Mouse (Mus musculus): Measurements from ENCODE around the gene Pla2g4f. TPM values are rescaled to one million over a fixed set of nuclear protein-coding genes. Genes with fewer than 3 reads are reported as not detected.

Gene Pla2g4f
- polyA plus RNA-seq, 1 experiment = 0.04 TPM

DNA sequence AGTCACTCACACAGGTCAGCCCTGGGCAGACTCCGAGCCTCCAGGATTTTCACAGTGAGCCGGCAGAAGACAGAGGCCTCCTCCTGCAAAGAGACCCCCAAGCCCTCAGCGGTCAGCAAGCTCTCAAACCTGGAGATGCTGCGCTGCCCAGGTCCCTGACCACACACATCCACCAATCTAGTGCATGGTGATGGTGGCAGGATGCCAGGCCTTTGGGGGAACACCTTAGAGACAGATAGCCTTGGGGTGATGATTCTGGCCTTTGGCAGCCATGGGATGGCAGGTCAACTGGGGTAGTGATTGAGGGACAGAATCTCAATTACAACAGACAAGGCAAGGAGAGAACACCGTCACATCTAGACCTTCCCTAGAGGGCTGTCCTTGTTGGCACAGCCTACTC, 29.9 kb downstream of the Pla2g4f start:
- peaks cover 6% of the 10 kb centered on the region; the same call in 1 of the 2 replicates for H3K4me1 ChIP-seq
- no peaks in the 10 kb centered on the region for H3K9me3 ChIP-seq
- no peak for TF ChIP-seq GATA1 (IDR thresholded peaks at IDR 0.05; ENCODE audit: borderline replicate concordance, low read length)
- TF ChIP-seq FLI1 (IDR thresholded peaks at IDR 0.05; ENCODE audit: low read length) = no peak
- H3K36me3 ChIP-seq (replicated peaks; ENCODE audit: low read length) = no peaks in the 10 kb centered on the region
- no peak overlapping the region for H3K4me3 ChIP-seq (replicated peaks)
- H3K27me3 ChIP-seq (replicated peaks) = peaks cover 61% of the 10 kb centered on the region

DNA sequence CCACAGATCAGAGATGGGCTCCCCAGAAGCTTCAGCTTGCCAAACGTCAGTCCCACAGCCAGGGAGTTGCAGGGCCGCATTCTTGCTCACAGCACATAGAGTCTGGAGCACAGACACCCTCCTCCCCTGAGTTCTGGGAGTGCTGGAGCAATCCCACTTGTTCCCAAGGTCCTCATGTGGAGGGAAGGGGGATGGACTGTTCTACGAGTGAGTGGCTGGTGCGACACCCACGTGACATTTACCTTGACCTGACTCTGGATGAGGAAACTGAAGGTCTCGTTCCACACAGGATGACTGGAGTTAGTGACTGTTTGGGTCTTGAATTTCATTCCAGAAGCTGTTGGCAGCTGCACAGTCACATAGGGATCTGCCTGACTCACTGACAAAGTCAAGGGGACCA, 30.4 kb downstream of the Pla2g4f start:
- no peaks in the 10 kb centered on the region for H3K36me3 ChIP-seq (replicated peaks; ENCODE audit: low read length)
- H3K4me3 ChIP-seq (replicated peaks) = no peak overlapping the region
- no peaks in the 10 kb centered on the region for H3K9me3 ChIP-seq
- peaks cover 6% of the 10 kb centered on the region; the same call in 1 of the 2 replicates for H3K4me1 ChIP-seq
- TF ChIP-seq GATA1 (IDR thresholded peaks at IDR 0.05; ENCODE audit: borderline replicate concordance, low read length) (no peak), FLI1 (IDR thresholded peaks at IDR 0.05; ENCODE audit: low read length) (no peak)
- H3K27me3 ChIP-seq (replicated peaks) = peaks cover 61% of the 10 kb centered on the region

DNA sequence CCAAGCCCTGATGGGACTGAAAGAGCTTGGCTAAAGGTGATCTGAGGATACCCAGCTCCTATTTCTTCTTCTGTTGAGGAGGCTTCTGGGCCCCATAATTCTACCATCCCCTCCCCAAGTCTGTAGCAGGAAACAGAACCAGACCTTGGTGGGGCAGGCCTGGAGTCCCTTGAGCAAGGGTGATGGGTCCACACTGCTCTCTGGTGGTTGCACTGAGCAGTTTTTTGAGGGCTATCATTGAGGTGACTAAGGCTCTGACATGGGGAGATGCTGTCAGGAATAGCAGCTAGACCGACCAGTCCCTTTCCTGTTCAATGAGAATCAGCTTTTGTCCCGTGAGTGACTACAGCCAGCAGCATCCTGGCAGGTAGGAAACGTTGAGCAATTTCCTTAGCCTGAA, 32.7 kb downstream of the Pla2g4f start:
- Histone ChIP-seq H3K36me3 (replicated peaks; ENCODE audit: low read length) (no peaks in the 10 kb centered on the region), H3K27me3 (replicated peaks) (peaks cover 62% of the 10 kb centered on the region), H3K4me3 (replicated peaks) (no peak overlapping the region), H3K9me3 (no peaks in the 10 kb centered on the region), H3K4me1 (peaks cover 6% of the 10 kb centered on the region; the same call in 1 of the 2 replicates)
- TF ChIP-seq GATA1 (IDR thresholded peaks at IDR 0.05; ENCODE audit: borderline replicate concordance, low read length) (no peak), FLI1 (IDR thresholded peaks at IDR 0.05; ENCODE audit: low read length) (no peak)

DNA sequence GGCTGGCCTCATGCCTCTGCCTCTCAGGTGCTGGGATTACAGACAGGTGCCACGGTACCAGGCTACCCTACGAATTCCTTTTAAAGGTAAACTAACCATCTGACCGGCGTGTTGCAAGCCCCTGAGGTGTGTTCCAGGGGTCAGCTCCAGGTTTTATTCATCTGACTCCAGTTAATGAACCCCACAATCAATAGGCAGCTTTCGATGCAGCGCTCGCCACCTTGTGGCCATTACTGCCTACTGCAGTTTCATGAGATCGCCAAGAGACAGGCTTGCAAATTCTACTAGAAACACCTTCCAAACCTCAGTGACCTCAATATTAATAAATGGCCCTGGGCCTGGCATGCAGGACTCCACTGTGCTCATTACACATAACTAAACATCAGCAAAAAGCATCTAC, 34.0 kb downstream of the Pla2g4f start:
- Histone ChIP-seq H3K4me1 (peaks cover 6% of the 10 kb centered on the region; the same call in 1 of the 2 replicates), H3K36me3 (replicated peaks; ENCODE audit: low read length) (no peaks in the 10 kb centered on the region), H3K9me3 (no peaks in the 10 kb centered on the region), H3K27me3 (replicated peaks) (peaks cover 61% of the 10 kb centered on the region), H3K4me3 (replicated peaks) (no peak overlapping the region)
- TF ChIP-seq GATA1 (IDR thresholded peaks at IDR 0.05; ENCODE audit: borderline replicate concordance, low read length) (no peak), FLI1 (IDR thresholded peaks at IDR 0.05; ENCODE audit: low read length) (no peak)

DNA sequence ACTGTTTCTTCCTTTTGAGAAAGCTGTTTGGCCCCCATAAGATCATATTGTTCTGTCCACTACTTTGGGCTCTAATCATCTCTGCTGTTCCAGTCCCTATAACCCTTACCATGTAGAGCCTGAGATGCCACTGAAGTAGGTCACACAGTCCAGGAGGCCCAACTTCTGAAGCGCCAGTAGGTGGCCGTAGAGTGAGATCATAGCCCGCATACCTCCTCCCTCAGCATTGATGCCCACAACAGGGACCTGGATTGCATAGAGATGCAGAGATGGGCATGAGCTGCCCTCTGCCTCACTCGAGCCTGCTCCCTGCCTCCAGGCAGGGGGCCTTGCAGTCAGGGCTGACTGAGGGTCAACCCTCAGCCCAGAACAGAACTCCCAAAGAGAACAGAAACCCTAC, 37.0 kb downstream of the Pla2g4f start:
- Histone ChIP-seq H3K36me3 (replicated peaks; ENCODE audit: low read length) (no peaks in the 10 kb centered on the region), H3K27me3 (replicated peaks) (peaks cover 55% of the 10 kb centered on the region), H3K4me1 (peaks cover 6% of the 10 kb centered on the region; the same call in 1 of the 2 replicates), H3K4me3 (replicated peaks) (no peak overlapping the region), H3K9me3 (no peaks in the 10 kb centered on the region)
- TF ChIP-seq FLI1 (IDR thresholded peaks at IDR 0.05; ENCODE audit: low read length) (no peak), GATA1 (IDR thresholded peaks at IDR 0.05; ENCODE audit: borderline replicate concordance, low read length) (no peak)

DNA sequence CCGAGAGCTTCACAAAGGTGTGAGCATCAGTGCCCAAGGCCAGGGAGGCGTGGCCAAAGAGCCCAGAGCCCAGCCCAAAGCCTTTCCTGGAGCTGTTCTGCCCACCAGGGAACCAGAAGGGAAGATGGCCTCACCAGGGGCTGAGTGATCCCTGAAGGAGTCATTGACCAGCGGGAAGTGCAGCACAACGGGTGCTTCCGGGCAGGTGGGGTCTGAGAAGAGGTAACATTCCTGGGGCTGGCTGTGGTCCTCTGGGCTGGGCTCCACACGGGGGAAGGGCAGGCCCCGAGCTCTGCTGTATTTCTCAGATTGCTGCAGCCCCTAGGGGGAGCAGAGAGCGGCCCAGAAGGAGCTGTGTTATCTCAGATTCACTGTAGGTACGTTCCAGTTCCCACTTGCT, 45.3 kb downstream of the Pla2g4f start:
- TF ChIP-seq GATA1 (IDR thresholded peaks at IDR 0.05; ENCODE audit: borderline replicate concordance, low read length) = no peak
- TF ChIP-seq FLI1 (IDR thresholded peaks at IDR 0.05; ENCODE audit: low read length) = no peak
- Histone ChIP-seq H3K9me3 (no peaks in the 10 kb centered on the region), H3K4me3 (replicated peaks) (no peak overlapping the region), H3K4me1 (peaks cover 6% of the 10 kb centered on the region), H3K27me3 (replicated peaks) (peaks cover 60% of the 10 kb centered on the region), H3K36me3 (replicated peaks; ENCODE audit: low read length) (no peaks in the 10 kb centered on the region)

DNA sequence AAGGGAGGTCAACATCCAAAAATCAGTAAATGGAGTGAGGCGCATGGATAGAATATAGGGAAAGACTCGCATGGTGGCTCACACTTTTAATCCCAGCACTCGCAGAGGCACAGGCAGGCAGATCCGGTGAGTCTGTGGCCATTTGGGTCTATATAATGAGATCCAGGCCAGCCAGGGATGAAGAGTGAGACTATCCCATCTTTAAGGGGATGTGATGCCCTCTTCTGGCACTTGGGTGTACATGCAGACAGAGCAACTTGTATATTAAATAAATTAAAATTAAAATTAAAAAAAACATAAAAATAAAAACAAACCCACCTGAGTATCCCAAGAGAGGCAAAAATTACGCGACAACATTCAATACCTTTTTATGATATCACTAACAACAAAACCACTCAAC, 48.4 kb downstream of the Pla2g4f start:
- H3K27me3 ChIP-seq (replicated peaks) = peaks cover 52% of the 10 kb centered on the region
- H3K9me3 ChIP-seq = no peaks in the 10 kb centered on the region
- H3K4me1 ChIP-seq = peaks cover 6% of the 10 kb centered on the region
- TF ChIP-seq GATA1 (IDR thresholded peaks at IDR 0.05; ENCODE audit: borderline replicate concordance, low read length) (no peak), FLI1 (IDR thresholded peaks at IDR 0.05; ENCODE audit: low read length) (no peak)
- no peak overlapping the region for H3K4me3 ChIP-seq (replicated peaks)
- H3K36me3 ChIP-seq (replicated peaks; ENCODE audit: low read length) = no peaks in the 10 kb centered on the region

DNA sequence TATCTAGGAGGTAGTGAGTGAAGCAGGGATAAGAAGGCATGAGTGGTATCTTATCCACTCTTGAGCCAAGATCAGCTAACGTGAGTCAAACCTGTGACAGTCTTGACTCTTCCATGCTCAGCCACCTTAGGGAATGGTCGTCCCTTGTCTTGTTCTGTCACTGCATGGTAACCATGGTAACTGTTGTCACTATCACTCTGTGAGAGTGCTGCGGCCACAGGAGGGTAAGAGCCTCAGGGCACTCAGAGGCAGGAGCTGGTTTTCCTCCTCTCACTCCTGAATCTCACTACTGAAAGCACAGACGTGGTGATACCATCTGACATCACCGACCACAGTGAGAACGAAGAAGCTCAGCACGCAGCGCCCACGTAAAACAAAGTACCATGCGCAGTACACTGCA, 49.1 kb downstream of the Pla2g4f start:
- Histone ChIP-seq H3K27me3 (replicated peaks) (peaks cover 50% of the 10 kb centered on the region), H3K36me3 (replicated peaks; ENCODE audit: low read length) (no peaks in the 10 kb centered on the region), H3K4me1 (peaks cover 6% of the 10 kb centered on the region), H3K9me3 (no peaks in the 10 kb centered on the region), H3K4me3 (replicated peaks) (no peak overlapping the region)
- TF ChIP-seq GATA1 (IDR thresholded peaks at IDR 0.05; ENCODE audit: borderline replicate concordance, low read length) (no peak), FLI1 (IDR thresholded peaks at IDR 0.05; ENCODE audit: low read length) (no peak)

DNA sequence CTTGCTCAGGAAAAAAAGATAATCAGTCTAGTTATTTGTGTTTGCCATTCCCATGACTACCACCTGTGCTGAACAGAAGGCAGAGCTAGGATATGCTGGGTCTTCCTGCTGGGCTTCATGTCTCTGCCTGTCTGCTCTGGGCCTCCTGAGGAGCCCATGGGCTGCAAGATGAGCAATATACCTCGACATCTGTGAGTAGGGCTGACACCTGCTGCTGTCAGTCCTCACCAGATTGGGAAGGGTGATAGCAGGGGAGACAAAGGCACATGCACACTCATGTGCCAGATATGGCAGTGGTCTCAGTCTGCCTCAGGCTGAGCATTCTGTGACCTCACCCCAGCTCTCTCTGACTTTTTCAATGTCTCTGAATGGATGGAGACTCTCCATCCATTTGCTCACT, 51.1 kb downstream of the Pla2g4f start:
- H3K4me1 ChIP-seq = no peaks in the 10 kb centered on the region
- H3K36me3 ChIP-seq (replicated peaks; ENCODE audit: low read length) = no peaks in the 10 kb centered on the region
- H3K9me3 ChIP-seq = peaks cover 3% of the 10 kb centered on the region; the same call in 1 of the 2 replicates
- TF ChIP-seq GATA1 (IDR thresholded peaks at IDR 0.05; ENCODE audit: borderline replicate concordance, low read length) (no peak), FLI1 (IDR thresholded peaks at IDR 0.05; ENCODE audit: low read length) (no peak)
- H3K4me3 ChIP-seq (replicated peaks) = no peak overlapping the region
- H3K27me3 ChIP-seq (replicated peaks) = peaks cover 36% of the 10 kb centered on the region

DNA sequence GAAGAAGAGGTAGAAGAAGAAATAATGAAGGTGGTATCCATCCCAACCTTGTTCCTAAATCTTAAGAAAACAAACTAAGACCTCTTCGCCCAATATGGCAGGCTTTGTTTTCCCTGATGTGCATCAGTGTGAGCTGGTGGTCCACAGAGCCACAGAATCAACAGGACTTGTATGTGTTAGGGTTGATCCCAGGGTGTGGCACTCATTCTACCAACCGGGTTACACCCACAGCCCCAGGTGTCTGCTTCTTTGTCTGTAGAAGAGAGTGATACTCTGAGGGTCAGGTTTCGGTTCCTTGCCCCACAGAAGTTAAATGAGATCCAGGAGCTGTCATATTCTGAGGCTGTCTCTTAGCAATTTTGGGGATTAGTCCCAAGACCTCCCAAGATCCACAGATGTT, 52.6 kb downstream of the Pla2g4f start:
- Histone ChIP-seq H3K36me3 (replicated peaks; ENCODE audit: low read length) (no peaks in the 10 kb centered on the region), H3K9me3 (peaks cover 16% of the 10 kb centered on the region), H3K4me3 (replicated peaks) (no peak overlapping the region), H3K27me3 (replicated peaks) (peaks cover 30% of the 10 kb centered on the region), H3K4me1 (no peaks in the 10 kb centered on the region)
- TF ChIP-seq GATA1 (IDR thresholded peaks at IDR 0.05; ENCODE audit: borderline replicate concordance, low read length) = no peak
- TF ChIP-seq FLI1 (IDR thresholded peaks at IDR 0.05; ENCODE audit: low read length) = no peak

DNA sequence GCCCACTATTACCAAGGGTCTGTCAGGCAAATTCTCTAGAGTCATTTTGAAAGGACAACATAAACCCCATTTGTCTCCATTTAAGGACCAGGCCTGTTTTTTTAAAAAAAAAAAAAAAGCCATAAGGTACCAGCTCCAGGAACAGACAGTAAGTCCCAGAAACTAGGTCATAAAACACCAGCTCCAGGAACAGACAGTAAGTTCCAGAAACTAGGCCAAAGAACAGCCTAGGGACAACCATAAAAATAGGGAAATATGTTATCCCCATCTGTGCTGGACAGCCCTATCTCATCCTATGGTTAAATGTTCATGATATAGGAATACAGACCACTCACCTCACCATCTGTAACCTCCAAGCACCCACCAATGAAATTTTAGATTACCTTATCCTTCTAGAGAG, 57.7 kb downstream of the Pla2g4f start:
- Histone ChIP-seq H3K27me3 (replicated peaks) (peaks cover 18% of the 10 kb centered on the region), H3K4me1 (no peaks in the 10 kb centered on the region), H3K36me3 (replicated peaks; ENCODE audit: low read length) (no peaks in the 10 kb centered on the region), H3K4me3 (replicated peaks) (no peak overlapping the region), H3K9me3 (peaks cover 16% of the 10 kb centered on the region)
- TF ChIP-seq GATA1 (IDR thresholded peaks at IDR 0.05; ENCODE audit: borderline replicate concordance, low read length) (no peak), FLI1 (IDR thresholded peaks at IDR 0.05; ENCODE audit: low read length) (no peak)
